ENCODE assay signal across 12 mouse cellular contexts in the genomic region with DNA sequence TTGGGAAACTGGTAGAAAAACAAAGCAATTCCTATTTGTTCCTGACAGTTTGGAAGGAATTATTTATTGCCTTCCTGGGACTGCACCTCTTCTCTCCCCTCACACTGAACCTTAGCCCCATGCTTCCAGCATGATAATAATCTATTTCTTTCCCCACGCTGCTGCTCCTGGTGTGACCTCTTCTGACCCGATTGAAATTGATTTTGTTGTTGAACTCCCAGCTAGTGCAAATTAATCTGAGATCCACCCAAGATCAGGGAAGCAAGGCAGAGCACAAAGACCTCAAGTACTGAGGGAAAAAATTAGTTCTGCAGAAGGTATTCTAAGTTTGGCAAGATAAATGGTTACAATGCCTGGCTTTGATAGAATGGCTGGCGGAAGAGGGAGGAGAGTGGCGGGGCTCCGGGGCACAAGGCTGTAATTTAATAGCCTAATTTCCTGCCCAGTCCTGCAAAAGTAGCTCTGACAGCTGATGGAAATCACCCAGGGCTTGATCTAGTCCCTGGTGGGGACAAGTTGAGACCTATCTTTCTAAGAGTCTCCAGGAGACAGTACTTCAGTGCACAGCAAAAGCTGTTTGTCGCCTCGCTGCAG.
DNase-seq lines count a peak whose midpoint lies in the region; ATAC-seq lines count a peak whose summit lies in the region.
"Had no signal": no experiment of that assay in that cellular context is flagged by ENCODE, and none has a peak within 500 bp of the region (broad histone marks: within the 10 kb centered on the region; RNA-seq: fewer than 3 reads in every experiment).

No protein-coding gene starts in this region.

- intact Hi-C loops in heart, postnatal 14 days (cut with DNase I) = no loop called here

- H3K27me3 ChIP-seq in kidney, embryonic 15.5 days = no peaks in the 10 kb centered on the region
- H3K27me3 ChIP-seq in hindbrain, embryonic 15.5 days = no peaks in the 10 kb centered on the region
- H3K27me3 ChIP-seq: heart, embryonic 13.5 days; intestine, embryonic 15.5 days; megakaryocyte, embryonic 14.5 days had no signal

- peak; percentile 56; the same call in 1 of the 2 replicates for ATAC-seq in kidney, embryonic 15.5 days (replicated peaks; ENCODE audit: low FRiP score)
- no peak for ATAC-seq in hindbrain, embryonic 15.5 days (ENCODE audit: low FRiP score, low read depth)
- ATAC-seq: intestine, embryonic 15.5 days had no signal

- 24% methylated on average over 7 of the region's 7 CpGs for whole genome bisulfite sequencing in kidney, embryonic 15.5 days
- WGBS in hindbrain, embryonic 15.5 days = 42% methylated on average over 7 of the region's 7 CpGs

- DNase-seq in kidney, postnatal 10 days = no peak
- DNase-seq in urinary bladder, postnatal 36 days (ENCODE audit: low spot score in 2 of 2) = peak; percentile 14 to 18
- DNase-seq in urinary bladder, postnatal 25 days (ENCODE audit: low spot score) = no peak
- DNase-seq in heart, postnatal 14 days = no peak
- DNase-seq in thymus, postnatal 36 days = no peak
- DNase-seq in cerebellum, adult 9-10 months = no peak

- H3K4me3 ChIP-seq in kidney, embryonic 15.5 days (replicated peaks) = no peak overlapping the region
- no peak overlapping the region for H3K4me3 ChIP-seq in hindbrain, embryonic 15.5 days
- H3K4me3 ChIP-seq: heart, embryonic 13.5 days; intestine, embryonic 15.5 days; left cerebral cortex, adult 2 months; megakaryocyte, embryonic 14.5 days had no signal

- H3K9ac ChIP-seq in kidney, embryonic 15.5 days = no peak overlapping the region
- H3K9ac ChIP-seq in hindbrain, embryonic 15.5 days = no peak overlapping the region
- H3K9ac ChIP-seq: heart, embryonic 13.5 days; intestine, embryonic 15.5 days had no signal

- H3K9me3 ChIP-seq in kidney, embryonic 15.5 days (replicated peaks) = no peaks in the 10 kb centered on the region
- no peaks in the 10 kb centered on the region for H3K9me3 ChIP-seq in hindbrain, embryonic 15.5 days
- H3K9me3 ChIP-seq: heart, embryonic 13.5 days; intestine, embryonic 15.5 days had no signal

- 0 out of 2 replicates have a peak overlapping the region, but pooled peaks have one; percentile 0 for H3K4me2 ChIP-seq in kidney, embryonic 15.5 days
- 0 out of 2 replicates have a peak overlapping the region, but pooled peaks have one; percentile 10 for H3K4me2 ChIP-seq in hindbrain, embryonic 15.5 days
- H3K4me2 ChIP-seq: heart, embryonic 13.5 days; intestine, embryonic 15.5 days had no signal

- no peaks in the 10 kb centered on the region for H3K36me3 ChIP-seq in kidney, embryonic 15.5 days
- H3K36me3 ChIP-seq in hindbrain, embryonic 15.5 days = no peaks in the 10 kb centered on the region
- H3K36me3 ChIP-seq: heart, embryonic 13.5 days; intestine, embryonic 15.5 days had no signal

- H3K4me1 ChIP-seq in kidney, embryonic 15.5 days = peaks cover 22% of the 10 kb centered on the region
- H3K4me1 ChIP-seq in hindbrain, embryonic 15.5 days (replicated peaks) = peaks cover 29% of the 10 kb centered on the region
- H3K4me1 ChIP-seq: intestine, embryonic 15.5 days; megakaryocyte, embryonic 14.5 days had no signal

- H3K27ac ChIP-seq in kidney, embryonic 15.5 days = peak overlapping the region; percentile 27; the same call in 1 of the 2 replicates
- H3K27ac ChIP-seq in hindbrain, embryonic 15.5 days (replicated peaks) = 0 out of 2 replicates have a peak overlapping the region, but pooled peaks have one; percentile 44
- H3K27ac ChIP-seq: heart, embryonic 13.5 days; intestine, embryonic 15.5 days; left cerebral cortex, adult 2 months had no signal

Comparison
In these comparisons a context has a peak if more than half of its experiments do, and no peak if none do; other contexts are left out.
1. DNase-seq: peak in urinary bladder, postnatal 36 days (2 of 2); none in kidney, postnatal 10 days (single experiment), urinary bladder, postnatal 25 days (single experiment), heart, postnatal 14 days (0 of 2), thymus, postnatal 36 days (0 of 2) and cerebellum, adult 9-10 months (single experiment).